Mouse (Mus musculus) gastrocnemius, adult 18-20 months (tissue): ENCODE data around the gene Tldc2. TPM values are rescaled to one million over a fixed set of nuclear protein-coding genes. Genes with fewer than 3 reads are reported as not detected.

Source experiments
- DNase-seq: peaks from one replicate; pipeline ENCODE4 v3.0.0; 2021; ENCODE audit warnings: low spot score
- total RNA-seq, 2 experiments: library from RNA; stranded (reverse); gene quantifications; 2 replicates each; pipeline ENCODE4 v1.2.3; 2021

The Tldc2 gene
- total RNA-seq, 2 experiments from 2014 or later, result not detected

DNA sequence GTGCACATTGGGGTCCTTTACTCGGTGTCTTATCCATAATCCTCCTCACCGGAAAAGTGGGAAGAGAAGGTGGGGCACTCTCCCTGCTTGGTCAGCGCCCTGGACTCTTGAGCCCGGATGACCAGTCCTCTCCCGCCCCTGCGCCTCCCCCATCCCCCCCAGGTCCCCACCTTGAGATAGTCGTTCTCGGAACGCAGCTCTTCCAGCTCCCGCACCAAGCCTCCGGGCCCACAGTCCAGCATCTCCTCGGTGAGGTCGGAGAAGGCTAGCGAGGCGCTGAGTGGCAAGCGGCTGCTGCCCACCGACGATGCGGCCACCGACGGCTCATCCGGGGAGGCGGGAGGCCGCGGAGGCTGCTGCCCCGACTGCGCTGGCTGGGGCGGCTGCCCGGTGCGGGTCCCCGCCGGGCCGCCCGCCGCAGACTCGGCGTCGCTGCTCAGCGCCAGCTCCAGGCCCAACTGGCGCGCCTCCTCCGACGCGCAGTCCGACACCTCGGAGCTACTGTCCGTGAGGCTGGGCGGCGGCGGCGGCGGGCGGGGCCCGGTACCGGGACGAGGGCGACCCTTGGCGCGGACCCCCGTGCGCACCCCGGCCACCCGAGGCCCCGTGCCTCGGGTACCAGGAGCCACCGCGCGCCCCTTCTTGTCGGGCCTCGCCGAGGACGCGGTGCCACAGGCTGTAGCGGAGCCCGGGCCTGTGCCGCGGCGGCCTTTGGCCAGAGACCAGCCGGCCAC, 8.6 kb upstream of the Tldc2 start:
- no peak for DNase-seq

DNA sequence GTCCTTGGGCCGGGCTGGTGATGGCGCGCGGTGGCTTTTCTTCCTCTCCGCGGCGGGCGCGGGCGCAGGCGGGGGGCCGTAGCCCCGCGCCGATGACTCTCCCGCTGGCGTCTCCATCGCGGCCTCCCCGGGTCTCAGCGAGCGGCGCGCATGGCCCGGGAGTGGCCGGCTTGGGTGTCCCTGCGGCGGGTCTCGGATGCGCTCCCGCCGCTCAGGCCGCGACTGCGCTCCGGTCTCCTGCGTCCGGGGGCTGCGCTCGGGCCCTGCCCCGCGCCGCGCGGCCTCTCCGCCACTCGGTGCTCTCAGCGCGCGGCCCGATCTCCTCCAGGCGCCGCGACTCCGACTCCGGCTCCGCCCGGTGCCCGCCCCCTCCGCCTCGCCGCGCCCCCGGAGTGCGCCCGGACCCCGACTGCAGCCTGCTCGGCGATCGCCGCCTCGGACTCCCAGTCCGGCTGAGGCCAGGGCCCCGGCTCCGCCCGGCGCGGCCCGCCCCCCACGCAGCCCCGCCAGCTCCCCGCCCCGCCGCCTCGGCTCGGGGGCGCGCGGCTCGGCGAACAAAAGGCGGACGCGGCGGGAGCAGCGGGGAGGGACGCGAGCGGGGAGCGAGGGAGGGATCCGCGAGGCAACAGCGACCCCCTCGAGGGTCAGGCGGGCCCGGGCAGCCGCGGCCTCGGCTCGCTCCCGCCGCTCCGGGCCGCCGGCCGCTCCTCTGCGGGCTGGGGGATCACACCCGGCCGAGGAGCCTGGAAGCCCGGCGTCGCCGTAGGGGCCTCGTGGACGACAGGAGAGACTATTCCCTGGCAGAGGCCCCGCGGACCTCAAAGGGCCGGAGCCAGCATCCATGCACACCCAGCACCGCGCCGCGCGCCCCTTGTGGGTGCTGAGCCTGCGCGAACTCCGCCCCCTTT, 7.8 kb upstream of the Tldc2 start, which contains the start of gene Soga1:
TSS of gene Soga1 (minus strand) at position 462 of the 908 bp plus-strand sequence.
- peak; percentile 76 for DNase-seq

DNA sequence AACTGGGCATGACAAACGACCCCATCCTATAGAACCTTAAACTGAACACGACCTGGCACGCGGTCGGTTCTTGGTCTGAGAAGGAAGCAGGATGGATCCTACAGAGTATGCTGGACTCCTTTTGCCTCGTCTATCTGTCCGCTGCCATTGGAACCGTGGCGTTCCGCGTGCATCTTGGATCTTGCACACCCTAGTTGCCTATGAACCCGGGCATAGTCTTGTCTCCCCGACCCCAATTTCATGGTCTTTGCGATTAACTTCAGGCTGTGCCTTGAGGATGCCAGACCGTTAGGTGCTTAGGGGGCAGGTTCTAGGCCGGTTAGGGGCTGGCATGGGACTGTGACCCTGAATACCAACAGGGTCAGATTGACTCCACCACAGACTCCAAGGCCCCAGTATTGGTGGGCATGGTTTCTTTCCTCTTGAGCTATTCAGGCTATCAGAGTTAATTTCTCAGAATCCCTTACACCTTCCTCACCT, 7.1 kb upstream of the Tldc2 start:
- DNase-seq, result no peak

DNA sequence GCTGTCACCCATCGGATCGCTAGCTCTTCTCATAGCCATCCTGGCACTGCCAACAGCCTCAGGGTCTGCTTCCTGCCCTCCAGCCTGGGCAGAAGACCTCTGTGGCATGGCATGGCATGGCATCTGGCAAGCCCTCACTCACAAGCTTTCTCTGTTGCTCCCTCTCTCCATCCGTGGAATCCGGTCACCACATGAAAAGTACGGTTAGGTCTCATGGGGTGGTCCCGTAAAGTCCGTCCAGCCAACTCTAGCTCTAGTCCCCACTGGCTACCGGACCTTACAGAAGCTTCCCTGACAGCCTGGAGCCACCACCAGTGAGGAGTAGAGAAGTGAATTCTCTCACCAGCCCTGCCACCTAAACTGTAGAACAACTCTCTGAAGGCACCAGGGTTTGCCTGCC, 5.5 kb upstream of the Tldc2 start:
- no peak for DNase-seq

DNA sequence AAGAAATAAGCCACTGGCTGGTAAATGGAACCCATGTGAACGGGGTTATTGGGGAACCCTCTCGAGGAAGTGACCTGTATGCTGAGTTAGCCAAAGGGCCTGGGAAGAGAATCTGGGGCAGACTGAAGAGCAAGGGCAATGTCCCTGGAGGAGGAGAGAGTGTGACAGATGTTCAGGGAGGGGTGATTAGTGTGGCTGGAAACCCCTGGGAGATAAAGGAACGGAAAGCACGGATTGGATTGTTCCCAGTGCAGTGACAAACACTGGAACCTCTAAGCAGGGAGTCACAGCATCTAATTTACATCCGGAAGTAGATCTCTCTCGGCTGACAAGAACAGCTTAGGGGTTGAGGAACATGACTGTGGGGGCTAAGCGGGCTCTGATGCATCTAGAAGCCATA, 4.9 kb upstream of the Tldc2 start:
- no peak for DNase-seq

DNA sequence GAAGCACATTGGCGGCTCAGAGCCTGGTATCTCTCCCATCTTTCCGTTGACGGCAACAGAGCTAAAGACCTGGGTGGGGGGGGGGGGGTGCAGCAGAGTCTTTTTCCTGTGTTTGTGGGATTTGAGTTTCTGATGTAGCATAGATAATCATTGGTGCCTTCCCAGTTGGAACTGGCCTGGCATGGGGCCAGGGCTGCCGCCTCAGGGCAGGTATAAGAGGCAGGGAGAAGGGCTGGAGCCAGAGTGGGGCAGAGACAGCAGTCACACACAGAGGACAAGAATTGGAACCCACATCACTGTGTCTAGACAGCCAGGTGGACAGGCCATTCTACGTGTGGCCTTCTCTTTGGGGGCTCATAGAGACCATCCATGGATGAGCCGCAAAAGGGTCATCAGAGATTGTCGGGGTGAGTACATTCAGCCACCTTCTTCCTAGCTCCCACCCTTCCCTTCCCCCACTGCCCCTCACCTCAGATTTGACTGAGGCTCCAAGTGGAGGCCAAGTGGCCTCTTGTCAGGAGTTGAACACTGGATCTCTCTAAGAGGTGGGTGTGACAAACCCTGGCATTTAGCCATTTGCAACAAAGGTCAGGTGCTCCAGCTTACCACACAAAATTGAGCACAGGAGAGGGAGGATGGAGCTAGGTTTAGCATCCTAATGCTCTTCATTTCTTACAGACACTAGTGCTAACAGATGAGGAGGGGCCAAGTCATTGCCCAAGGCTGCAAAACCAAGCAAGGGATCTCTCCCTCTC, 1.8 kb upstream of the Tldc2 start:
- DNase-seq, result no peak

DNA sequence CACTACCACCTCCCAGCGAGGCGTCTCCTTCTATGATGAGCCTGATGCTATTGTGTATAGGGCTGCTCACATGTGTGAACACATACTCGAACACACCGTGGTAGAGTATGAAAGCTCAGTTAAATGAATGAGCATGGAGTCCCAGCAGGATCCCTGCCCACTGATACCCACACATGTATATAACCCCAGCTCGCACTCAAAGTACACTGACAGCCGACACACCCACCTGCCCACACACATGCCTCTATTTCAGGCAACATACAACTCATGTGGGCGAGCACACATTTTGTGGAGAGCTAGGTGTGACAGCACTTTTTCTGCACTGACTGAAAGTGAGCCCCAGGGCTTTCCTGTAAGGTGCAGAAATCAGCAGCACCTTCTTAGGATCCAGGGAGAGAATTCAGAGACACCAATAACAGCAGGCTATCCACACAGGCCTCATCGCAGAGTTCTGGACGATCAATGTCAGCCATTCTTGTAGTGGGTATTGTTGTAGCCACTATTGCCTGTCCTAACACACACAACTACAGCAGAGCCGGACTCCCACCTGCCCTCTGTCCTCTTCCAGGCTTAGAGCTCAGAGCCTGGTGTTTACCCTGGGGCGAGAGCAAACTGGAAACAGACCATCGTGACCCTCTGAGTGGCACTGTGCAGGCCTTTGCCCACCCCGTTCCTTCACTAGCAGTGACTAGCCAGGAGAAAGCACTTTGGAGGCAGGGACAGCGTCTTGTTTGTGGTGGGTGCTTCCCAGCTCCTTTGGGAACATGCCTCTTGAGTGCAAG, 872 bp downstream of the Tldc2 start:
- DNase-seq, result no peak

DNA sequence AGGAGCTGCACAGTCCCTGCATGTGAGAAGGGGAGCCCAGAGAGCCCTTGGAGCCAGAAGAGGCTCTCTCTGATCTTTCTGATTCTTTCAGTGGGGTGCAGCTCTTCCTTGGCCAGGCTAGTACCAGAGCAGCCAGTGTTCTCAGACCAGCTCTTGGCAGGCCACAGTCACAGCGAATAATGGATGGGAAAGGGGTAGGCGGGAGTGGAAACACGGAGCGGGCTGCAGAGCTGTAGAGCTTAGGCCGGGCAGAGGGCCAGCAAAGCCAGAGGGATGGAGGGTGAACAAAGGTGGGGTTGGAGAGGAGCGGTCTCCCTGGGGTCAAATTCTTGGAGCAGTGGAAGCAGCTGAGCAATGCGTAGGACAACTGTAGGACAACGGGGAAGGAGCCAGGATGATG, 5.2 kb downstream of the Tldc2 start:
- no peak for DNase-seq

DNA sequence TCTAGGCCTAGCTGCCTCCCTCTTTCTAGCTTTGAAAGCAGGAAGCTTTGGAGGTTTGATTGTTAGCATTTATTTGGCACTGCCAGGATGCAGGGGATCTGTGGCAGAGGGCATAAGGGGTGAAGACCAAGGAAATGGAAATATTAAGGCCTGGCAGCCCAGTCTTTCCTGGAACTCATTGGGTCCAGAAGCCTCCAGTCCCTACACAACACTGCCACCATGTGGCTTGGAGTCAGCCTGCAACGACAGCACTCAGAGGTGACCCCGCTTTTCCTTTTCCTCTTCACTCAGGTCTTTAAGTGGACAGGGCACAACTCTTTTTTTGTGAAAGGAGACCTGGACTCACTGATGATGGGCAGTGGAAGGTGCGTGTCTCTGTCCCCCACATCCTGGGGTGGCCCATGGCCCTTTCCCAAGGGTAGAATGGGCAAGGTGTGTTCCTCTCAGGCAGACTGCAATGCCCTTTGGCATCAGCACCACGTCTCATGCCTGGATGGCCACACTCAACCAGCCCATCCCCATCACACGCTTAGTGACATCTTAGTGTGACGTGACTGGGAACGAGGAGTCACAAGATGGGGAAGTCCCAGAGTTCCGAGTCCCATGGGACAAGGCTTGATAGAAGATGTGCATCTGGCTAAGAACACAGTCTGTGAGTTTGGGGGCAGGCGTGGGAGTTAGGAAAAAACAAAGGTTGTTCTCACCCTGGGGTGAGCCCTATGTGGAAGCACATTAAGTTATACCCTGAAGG, 8.3 kb downstream of the Tldc2 start:
- DNase-seq, result peak; percentile 72

DNA sequence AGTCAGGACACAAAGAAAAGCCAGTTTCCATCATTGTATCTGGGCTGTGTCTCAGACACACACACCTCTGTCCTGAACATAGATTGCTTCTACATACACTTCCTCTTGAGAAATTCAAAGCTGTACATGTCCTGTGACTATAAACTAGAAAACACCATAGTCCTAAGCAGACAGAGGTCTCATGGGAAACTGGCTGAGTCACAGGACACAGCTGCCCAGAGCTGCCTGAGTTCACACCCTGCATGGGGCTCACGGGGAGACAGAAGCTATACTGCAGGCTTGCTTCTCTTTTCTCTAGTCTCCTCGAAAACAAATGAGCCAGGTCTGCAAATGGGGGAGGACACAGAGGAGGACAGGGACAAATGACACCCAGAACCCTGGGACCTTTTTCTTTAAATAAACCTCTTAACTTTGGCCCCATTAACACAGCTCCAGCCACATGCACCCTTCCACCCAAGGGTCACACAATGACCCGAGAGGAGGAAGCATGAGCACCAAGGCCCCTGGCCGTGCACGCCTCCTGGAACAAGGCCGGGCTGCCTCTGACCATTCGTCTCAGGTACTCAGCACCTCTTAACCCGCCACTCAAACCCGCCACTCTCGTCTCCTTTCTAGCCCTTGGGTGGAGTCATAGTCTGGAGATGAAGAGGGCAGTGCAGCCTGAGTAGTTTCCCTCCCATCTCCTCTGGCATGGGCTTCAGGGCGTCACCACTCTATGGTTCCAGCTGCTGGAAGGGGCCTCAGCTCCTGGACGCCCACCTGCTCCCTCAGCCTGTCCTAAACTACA, 12.9 kb downstream of the Tldc2 start:
- DNase-seq, result no peak

DNA sequence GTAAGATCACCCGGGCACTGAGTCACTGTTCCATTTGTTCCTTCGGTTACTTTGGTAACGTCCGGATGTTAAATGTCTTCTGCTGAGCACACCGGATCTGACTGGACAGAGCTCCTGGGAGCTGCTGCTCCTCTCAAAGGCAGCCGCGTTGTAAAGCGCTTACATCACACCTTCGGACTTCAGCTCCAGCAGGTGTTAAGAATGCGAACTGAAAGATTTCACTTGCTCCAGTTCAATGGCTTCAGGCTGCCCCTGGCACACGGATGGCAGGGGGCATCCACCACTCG, 13.4 kb downstream of the Tldc2 start:
- no peak for DNase-seq

DNA sequence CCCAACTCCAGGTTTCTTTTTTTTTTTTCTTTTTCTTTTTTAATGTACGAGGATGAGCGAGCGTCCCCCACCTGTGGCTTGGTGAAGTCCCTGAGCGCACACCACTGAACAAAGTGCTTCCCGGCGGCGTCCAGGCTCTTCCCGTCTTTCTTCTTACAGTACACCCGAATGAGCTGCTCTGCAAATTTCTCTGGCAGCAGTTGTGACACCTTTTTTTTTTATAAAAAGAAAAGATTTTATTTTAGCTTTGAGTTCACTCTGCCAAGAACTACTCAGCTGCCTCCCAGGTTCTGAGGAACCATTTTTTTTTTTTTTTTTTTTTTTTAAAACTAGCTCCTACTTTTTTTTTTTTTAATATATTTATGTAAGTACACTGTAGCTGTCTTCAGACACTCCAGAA, 14.8 kb downstream of the Tldc2 start:
- DNase-seq, result no peak

DNA sequence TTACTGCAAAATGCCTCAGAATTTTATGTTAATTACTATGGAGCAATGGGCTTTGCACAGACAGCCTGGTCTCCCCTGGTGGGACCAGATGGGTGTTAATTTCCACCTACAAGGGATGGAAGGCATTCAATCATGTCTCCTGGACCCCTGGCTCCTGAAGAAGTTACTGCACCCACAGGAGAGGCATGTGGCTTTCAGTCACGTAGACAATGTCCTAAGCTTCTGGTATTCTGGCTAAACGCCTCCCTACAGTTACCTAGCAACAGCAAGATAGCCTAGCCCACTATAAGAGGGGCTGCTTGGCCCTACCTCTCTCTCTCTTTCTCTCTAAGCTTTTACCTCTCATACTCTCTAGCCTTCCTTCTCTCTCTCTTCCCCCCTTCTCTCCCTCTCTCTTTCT, 15.4 kb downstream of the Tldc2 start:
- no peak for DNase-seq

DNA sequence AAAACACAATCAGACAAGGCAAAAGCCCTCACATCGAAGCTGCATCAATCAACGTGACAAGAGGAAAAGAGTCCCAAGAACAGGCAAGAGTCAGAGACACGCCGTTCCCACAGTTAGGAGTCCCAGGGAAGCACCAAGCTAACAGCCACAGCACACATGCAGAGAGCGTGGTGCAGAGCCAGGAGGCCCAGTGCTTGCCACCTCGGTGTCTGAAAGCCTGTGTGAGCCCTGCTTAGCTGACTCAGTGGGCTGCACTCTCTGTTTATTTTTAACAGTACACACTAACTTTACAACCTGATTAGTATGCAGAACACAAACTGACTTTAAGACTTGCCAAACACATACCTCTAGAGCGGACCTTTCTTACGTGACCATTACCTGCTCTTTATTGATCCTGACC, 17.6 kb downstream of the Tldc2 start:
- no peak for DNase-seq

DNA sequence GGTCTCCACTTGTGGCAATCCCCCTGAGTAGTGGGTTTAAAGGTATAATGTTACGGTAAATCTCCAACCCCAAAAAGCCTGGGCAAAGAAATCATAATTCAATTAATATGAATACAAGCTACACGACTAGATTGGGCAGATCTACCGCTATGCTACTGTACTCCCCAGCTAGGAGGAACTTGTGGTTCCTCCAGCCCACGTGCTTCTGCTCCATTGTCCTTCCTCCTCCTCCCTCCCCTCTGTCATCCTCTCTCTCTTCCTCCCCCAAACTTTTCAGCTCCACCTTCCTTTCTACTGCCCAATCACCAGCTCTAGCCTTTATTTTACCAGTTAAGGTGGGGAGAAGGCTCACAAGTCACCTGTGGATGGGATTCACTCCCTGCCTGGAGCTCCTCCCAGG, 21.4 kb downstream of the Tldc2 start:
- no peak for DNase-seq

DNA sequence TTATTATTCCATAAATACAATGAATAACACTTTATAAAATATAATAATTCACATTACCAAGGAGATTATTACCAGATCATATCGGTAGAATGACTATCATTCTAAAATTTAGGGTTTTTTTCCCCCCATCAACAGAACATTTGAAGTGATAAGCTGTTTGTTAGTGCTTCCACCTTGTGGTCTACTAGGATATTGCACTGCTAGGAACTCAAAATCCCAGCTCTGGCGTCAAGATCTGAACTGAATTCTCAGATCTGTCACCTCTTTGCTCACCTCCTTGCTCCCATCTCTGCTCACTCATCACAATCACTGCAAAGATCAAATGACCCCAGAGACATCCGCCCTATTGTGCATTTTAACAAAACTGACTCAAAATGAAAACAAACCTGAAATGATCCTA, 30.1 kb downstream of the Tldc2 start:
- DNase-seq, result no peak

DNA sequence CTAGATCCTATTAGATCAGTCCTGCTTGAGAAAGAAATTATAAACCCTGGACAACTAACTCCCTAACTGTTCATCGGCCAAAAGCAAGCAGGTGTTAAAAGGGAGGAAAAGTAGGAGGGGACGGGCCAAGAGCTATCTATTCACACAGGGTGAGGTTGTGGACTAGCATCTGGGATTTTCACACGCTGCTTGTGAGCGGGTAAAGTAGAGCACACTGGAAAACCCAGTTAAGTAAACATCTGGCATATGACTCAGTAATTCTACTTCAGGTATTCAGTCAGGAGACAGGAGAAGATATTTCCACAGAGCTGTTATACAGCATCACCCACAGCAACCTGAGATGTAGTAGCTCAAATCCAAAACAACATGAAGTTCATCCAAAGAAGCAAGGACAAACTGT, 31.7 kb downstream of the Tldc2 start:
- no peak for DNase-seq

DNA sequence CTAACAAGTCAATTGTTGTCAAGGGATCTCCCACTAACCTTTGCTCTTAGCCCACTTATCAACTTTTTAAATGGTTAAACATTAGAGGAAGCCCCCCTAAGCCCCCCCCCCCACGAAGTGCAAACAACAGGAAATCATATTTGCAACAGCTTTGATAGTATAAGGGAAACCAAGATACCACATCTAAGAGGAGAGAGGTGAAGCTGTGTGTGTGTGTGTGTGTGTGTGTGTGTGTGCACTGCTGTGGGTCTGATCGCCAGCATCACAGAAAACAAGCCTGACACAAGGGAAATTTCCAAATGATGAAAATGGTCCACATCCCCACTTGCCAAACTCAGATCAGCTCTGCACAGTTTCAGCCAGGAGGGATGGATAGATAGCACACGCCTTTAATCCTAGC, 32.2 kb downstream of the Tldc2 start:
- no peak for DNase-seq

DNA sequence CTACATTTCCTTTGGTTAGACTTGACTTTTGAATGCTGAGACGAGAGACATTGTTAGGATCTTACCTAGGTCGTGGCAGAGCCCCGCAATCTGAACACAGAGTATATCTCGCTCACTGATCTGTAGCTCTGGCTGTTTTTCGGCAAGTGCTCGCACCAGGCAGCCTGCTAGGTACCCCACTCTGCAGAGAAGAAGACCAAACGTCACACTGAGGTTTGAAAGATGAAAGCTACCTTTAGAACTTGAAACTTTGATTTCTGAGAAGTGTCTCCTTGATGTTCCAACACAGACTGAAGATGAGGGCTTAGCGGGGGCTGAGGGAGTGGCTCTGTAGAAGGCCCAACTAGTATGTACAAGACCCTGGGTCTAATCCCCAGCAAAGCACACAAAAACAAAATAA, 34.9 kb downstream of the Tldc2 start:
- no peak for DNase-seq

DNA sequence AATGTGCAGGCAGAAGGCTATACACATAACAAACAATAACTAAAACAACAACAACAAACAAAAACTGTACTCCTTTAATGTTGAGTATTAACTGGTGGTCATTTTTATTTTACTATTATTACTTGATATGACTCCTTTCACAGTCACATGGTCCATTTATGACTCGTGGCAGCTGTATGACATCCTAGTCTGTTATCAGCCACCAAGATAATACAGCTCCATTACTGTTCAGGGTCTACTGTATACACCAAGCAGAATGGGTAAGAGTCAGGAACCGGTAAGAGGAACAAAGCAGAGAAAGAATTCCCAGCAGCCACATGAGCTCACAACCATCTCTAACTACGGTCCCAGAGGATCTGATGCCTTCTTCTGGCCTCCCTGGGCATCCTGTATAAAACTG, 38.4 kb downstream of the Tldc2 start:
- no peak for DNase-seq
